Mouse (Mus musculus) CD4-positive, CD25-positive, alpha-beta regulatory T cell, adult 4 months (primary cell): ENCODE measurements around the gene Ndnf. TPM values are rescaled to one million over a fixed set of nuclear protein-coding genes. Genes with fewer than 3 reads are reported as not detected.

Source experiments
- ATAC-seq: one replicate; pipeline ENCODE4 v1.8.0; 2017
- polyA plus RNA-seq, 2 experiments: library from polyadenylated mRNA; unstranded; fragments of 100-300 nt; shearing (Covaris generic); gene quantifications; one replicate each; pipeline ENCODE4 v1.2.1; 2017

Ndnf gene
- polyA plus RNA-seq, result 1 to 10 TPM in 1 of 2 experiments, under 1 TPM in 1; 0.58 to 1.3 TPM

DNA sequence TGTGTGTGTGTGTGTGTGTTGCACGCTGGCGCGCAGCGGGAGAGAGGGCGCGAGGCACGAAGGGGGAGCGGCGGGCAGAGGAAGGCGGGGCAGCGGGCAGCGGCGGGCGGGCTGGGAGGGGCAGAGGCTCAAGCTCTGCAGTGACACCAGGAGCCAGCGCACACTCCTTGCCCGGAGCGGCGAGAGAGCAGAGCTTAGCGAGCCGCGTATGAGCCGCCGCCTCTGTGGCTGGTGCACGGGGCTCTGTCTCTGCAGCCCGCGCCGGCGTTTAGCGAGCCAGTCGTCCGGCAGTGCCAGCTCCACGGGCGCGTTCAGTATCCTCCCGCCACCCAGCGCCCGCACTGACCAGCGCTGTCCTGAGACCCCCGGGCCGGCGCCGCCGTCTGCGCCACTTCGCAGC is at the start of gene Ndnf:
TSS of gene Ndnf (plus strand) at position 140 of the 400 bp plus-strand sequence.
- peak; percentile 56 for ATAC-seq

- ATAC-seq, result no peak
Measured at GRCm38 (mm10) chr6:65623016-65623715, 48.2 kb upstream of the Ndnf start.

GRCm38 (mm10) chr6:65630578-65630977 is 40.8 kb upstream of the Ndnf start:
- no peak for ATAC-seq

DNA sequence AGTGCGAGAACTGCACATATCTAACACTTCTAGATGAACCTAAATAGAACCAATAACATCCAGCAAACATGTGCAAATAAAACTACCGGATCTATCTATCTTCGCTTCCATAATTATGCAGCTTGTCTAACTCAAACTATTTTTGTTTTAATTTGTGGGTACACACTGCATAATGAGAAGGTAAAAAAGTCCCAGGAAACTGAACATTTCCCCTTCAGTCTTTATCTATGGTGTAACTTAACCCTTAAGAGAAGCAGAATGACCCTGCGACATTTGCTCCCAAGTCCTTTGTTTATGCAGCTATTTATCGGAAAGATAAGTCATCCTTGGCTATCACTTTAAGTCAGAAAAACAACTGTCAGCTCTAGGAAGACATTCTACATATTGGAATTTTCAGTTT is 39.2 kb upstream of the Ndnf start:
- peak; percentile 45 for ATAC-seq

DNA sequence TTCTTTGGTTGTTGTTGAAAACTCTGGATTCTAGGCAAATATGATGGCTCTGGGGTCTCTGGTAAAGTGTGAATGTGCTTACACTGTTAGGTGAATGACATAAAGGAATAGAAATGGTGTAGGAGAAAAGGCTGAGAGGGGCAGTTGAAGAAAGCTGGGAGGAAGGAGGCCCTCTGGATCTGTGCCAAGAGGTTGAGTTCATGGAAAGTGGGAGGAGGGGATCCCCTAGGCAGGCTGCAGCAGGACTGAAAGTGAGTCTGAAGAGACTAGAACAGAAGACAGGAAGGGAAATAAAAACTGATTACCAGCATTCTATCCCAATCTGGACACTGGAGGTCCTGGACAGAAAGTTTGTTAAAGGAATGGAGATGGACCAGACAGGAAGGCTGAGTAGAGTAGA is 29.0 kb upstream of the Ndnf start:
- no peak for ATAC-seq

DNA sequence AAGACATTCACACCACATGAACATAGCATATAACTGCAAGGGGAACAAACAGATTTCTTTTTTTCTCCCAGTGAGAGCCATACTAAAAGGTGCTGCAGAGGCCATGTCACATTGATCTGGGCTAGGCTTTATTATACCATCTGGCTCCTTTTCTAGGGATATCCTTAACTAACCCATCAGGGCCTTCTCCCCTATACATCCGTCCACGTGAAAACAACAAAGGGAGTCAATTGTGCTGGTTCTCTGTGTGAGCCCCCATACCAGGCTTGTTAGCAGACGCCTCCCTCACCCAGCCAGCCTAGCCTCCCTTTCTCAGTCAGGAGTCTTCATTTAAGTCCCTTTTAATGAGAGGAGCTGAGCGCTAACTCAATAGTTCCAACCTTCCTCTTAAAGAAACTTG is 27.3 kb upstream of the Ndnf start:
- no peak for ATAC-seq

DNA sequence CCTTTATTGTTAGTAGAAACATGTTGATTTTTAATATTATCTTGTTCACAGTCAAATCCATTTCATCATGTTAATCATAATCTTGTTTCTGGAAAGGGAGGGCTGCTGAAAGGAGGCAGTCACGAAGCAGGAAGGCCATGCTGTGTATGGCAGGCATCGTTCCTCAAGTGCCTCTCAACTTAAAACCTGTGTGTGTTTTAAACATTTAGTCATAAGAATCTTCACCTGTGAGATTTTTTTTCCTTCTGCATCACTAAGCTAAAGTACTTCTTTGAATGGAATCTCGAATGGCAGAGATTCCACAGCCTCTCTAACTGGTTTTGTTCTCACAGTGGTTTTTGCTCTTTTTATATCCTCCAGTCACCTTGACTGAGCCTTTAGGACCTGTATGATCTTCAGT is 25.0 kb upstream of the Ndnf start:
- no peak for ATAC-seq

DNA sequence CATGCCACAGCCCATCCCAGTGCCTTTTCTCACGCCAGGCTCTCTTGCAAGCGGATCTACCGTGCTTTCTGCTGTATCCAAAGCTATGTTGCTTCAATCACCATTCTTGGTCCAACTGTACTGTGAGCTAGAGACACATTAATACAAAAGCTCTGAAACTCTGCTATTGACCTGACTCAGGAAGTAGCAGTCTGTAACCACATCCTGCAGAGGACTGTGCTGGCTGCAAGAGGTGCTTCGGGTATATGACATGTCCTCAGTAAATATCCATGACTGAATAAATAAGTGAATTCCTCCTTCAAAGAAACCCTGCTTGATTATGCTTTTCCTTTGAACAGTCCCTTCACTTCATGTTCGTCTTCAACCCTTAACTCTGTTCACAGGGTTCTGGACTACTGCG is 23.7 kb upstream of the Ndnf start:
- ATAC-seq, result peak; percentile 95

GRCm38 (mm10) chr6:65651376-65651775 is 20.0 kb upstream of the Ndnf start:
- ATAC-seq, result no peak

- no peak for ATAC-seq
Measured at GRCm38 (mm10) chr6:65661272-65661671, 10.1 kb upstream of the Ndnf start.

- ATAC-seq, result peak; percentile 85
Measured at GRCm38 (mm10) chr6:65662050-65662449, 9.3 kb upstream of the Ndnf start.

DNA sequence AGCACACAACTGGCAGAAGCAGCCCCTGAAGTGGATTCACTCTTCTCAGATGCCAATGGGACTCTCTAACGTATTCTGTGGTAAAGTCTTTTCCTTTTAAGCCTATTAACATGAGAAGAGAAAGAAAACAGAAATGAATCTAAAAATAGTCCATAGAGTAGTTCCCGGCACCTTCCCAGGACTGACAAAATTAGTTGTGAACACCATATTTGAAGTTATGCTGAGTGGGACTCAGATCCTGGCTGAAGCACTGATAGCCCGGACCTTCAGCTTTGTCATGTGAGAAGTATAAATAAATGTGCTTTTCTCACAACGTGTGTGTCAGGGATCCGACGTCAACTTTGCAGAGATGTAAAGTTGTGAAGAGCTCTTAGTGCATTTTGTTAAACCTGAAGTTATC is 7.4 kb upstream of the Ndnf start:
- ATAC-seq, result no peak

DNA sequence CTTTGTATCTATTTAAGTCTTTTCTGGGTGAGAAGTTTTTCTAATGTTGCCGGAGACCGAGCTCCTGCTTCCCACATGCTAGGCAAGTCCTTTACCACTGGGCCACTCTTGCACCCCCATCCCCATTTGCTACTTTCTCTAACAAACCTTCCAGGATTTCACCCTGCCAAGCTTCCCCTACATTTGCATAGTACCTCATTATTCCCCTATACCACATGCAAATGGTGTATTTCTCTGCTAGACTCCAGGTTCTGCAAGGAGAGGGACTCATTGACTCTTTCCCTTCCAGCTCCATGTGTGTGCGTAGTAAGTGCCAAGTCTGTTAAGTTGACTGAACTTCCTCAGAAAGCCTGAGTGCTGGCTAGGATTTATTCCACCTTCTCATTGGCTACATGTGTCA is 5.1 kb upstream of the Ndnf start:
- ATAC-seq, result no peak

DNA sequence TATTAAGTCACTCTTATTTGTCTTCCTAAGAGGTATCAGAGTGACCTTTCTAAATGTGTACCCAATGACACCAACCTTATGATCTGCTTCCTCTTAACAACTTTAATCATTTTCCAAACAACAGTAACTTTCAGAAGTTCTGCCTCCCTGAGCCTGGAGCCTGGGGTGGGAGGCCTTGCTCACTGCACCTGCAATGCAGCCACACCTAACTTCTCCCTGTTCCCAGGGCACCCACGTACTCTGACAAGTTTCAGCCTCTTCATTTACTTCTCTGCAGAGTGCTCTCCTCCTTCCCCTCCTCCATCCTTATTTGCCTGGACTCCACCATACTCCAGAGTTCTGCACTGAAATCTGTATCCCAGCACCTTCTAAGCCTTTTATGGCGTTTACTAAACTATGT is 1.4 kb upstream of the Ndnf start:
- ATAC-seq, result no peak

DNA sequence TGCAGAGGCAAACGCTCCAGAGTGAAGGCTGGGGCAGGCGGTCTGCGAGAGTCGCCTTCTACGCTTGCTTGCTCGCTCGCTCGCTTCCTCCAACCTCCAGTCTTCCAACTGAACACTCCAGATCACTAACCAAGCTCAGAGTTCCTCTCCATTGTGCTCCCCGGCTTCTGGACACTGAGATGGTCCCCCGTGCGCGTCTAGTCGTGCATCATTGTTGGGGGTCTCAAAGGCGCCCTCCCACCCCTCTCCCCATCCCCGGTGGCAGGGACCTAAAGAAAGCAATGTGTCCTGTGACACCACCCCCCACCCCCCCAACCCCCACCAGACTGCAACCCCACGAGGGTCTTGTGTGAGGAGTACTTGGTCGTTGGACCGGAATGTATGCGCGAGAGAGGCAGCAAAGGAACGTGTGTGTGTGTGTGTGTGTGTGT is 394 bp upstream of the Ndnf start:
- ATAC-seq, result no peak

DNA sequence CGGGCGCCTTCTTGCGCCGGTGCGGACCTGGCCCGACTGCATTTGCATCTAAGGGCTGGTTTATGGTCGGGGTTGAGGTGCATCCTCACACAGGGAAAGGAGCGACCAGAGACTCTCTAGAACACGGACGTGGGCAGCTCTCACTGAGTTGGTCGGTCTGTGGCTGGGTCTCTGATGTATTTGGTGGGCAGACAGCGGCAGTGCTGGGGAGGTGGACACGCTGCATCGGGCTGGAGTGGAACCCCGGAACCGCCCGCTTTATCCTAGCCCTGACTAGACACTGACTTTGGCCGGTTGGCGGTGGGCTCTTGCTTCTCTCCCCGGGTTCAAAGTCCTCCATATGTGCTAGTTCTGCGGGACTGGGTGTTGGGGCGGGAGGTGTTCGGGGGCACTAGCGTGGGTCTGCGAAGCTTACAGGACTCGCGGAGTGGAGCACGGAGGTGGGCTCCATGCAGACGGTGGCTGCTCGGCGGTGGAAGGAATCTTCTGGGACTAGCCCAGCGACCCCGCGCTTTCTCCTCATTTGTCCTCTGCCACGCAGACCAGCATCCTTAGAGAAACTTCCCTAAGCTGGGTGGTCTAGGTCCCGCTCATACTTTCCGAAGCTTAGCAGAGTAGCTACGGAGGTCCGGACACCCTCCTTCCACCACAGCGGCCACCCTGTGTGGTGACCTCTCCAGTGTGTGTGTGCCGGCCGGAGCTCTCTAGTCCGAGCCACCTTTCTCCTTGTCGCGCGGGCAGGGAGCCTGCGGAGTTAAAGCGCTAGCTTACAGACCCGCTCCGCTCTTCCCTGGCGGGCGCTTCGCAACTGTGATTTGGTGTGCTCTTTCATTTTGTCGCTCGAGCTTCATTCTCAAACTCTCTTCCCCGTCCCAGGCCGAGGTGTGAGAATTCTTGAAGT is 991 bp downstream of the Ndnf start:
- ATAC-seq, result peak; percentile 50

- no peak for ATAC-seq
Measured at GRCm38 (mm10) chr6:65693938-65694337, 22.5 kb downstream of the Ndnf start.

- ATAC-seq, result no peak
Measured at GRCm38 (mm10) chr6:65720676-65721075, 49.3 kb downstream of the Ndnf start.

- no peak for ATAC-seq
Measured at GRCm38 (mm10) chr6:65725677-65726076, 54.3 kb downstream of the Ndnf start.

GRCm38 (mm10) chr6:65728261-65728660 is 56.9 kb downstream of the Ndnf start:
- no peak for ATAC-seq

- ATAC-seq, result no peak
Measured at GRCm38 (mm10) chr6:65739442-65739841, 68.1 kb downstream of the Ndnf start.

DNA sequence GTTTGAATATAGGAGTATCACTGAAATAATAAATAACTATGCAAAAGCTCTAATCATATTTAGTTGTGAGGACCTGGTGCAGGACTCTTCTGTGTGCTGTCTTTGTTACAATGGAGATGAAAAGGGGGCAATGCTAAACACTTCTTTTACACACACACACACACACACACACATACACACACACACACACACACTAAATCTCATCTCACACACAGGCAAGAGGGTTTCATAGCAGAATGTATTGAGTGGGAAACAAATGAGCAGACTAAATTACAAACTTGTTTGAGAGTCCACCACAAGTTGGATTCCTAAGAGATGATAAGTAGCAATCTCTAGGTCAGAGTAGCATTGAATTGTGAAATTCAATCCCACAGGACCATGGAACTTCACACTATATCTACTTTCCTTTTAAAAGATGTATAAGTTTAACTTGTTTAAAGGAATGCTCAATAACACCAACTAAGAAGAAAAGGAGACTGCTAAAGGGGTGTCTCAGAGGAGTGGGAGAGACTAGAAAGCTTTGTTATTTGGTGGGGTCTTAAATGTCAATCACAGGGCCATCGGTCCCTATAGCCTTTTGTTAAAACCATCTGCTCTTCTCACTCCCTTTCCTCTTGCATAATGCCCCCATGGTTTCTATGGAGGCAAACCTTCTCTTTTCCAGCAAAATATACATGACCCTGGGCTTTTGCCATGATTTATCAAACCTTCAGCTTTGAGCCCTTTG is 71.9 kb downstream of the Ndnf start:
- no peak for ATAC-seq

GRCm38 (mm10) chr6:65743871-65744202 is 72.4 kb downstream of the Ndnf start:
- no peak for ATAC-seq
